Mouse (Mus musculus) myocyte (in vitro differentiated cells): ENCODE measurements at regions not wholly inside any gene's neighbourhood (a gene's known extent, or its start where the extent isn't known, plus 50 kb on each side); places are given as distances from the start of the nearest gene placed in this dataset.

Source experiments
- MAX ChIP-seq: IDR thresholded peaks from one replicate; pipeline ENCODE4 v1.6.1; 2011; ENCODE audit warnings: low read depth, mild to moderate bottlenecking, control low read depth
- MYOD1 ChIP-seq, 3 experiments: IDR thresholded peaks; one replicate each; pipeline ENCODE4 v1.6.1; 2011; ENCODE audit warnings: control low read depth in 2 of 3, low read depth in 2 of 3, mild to moderate bottlenecking in 2 of 3, moderate library complexity in 1 of 3; ENCODE audit not compliant: insufficient read length in 2 of 3, control insufficient read depth in 1 of 3
- MYOG ChIP-seq, 3 experiments: IDR thresholded peaks; one replicate each; pipeline ENCODE4 v1.6.1; 2011; ENCODE audit warnings: control low read depth in 2 of 3, low read depth in 2 of 3, mild to moderate bottlenecking in 2 of 3; ENCODE audit not compliant: insufficient read length in 2 of 3, control insufficient read depth in 1 of 3, insufficient read depth in 1 of 3
- POLR2A ChIP-seq: IDR thresholded peaks from one replicate; pipeline ENCODE4 v1.6.1; 2011; ENCODE audit warnings: low read depth, mild to moderate bottlenecking, control low read depth, moderate library complexity; ENCODE audit not compliant: insufficient read length
- REST ChIP-seq: IDR thresholded peaks from one replicate; pipeline ENCODE4 v1.6.1; 2011; ENCODE audit warnings: mild to moderate bottlenecking, control low read depth, moderate library complexity; ENCODE audit not compliant: insufficient read depth, insufficient read length
- SRF ChIP-seq: IDR thresholded peaks from one replicate; pipeline ENCODE4 v1.6.1; 2011; ENCODE audit warnings: low read depth; ENCODE audit not compliant: control insufficient read depth, insufficient read length
- TCF12 ChIP-seq: IDR thresholded peaks from one replicate; pipeline ENCODE4 v1.6.1; 2011; ENCODE audit warnings: mild to moderate bottlenecking, control low read depth; ENCODE audit not compliant: poor library complexity, insufficient read depth, severe bottlenecking
- USF1 ChIP-seq: IDR thresholded peaks from one replicate; pipeline ENCODE4 v1.6.1; 2011; ENCODE audit warnings: low read depth, mild to moderate bottlenecking, control low read depth, moderate library complexity

DNA sequence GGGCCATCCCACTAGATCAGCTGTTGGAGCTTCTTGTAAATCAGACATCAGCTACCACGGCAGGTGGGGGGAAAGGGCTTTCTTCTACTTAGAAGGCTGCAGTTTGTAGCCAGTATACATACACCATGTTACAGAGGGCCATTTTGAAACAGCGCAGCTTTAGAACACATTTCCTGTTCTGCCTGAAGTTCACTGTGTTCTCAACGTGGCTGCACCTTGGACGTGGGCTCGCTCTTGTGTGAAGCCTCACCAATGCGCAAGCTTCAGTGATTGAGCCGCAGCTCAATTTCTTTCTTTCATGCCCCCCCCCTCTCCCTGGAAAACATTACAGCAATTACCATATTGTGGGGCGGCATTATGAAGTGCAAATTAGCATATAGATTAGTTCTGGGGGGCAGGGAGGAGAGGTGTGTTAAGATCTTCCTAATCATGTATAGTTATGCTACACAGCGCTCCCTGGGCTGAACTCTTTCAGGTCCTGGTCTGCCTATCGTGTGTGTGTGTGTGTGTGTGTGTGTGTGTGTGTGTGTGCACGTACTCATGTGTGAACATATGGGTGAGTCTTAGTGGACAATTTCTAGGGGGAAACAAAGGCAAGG is 97.9 kb upstream of the Eef1e1 start:
- TF ChIP-seq POLR2A (no peak), USF1 (no peak), REST (no peak), TCF12 (no peak), MYOD1 (IDR thresholded peaks at IDR 0.05; ENCODE audit: control insufficient read depth in 1 of 3, insufficient read length in 2 of 3, low read depth in 2 of 3) (no peak), MAX (no peak), MYOG (IDR thresholded peaks at IDR 0.05; ENCODE audit: control insufficient read depth in 1 of 3, insufficient read depth in 1 of 3, insufficient read length in 2 of 3, low read depth in 2 of 3) (no peak), SRF (no peak)
